Mouse (Mus musculus): ENCODE measurements around the gene Olfr1134. TPM values are rescaled to one million over a fixed set of nuclear protein-coding genes. Genes with fewer than 3 reads are reported as not detected.
"Not testable (repeated sequence)": the region's sequence is repeated elsewhere in the genome, so short reads cannot be mapped to it uniquely, and the experiment has no call there.

Olfr1134 gene
- polyA plus RNA-seq (2012): not detected in 2 replicates

GRCm38 (mm10) chr2:87658360-87658759 lies at the start of gene Olfr1134:
Olfr1134 (minus strand) TSS chr2:87658460.
- H3K27me3 ChIP-seq (ENCODE audit: control insufficient read depth): no peaks in the 10 kb centered on the region
- no peak within 1 kb of the TSS for H3K4me3 ChIP-seq (replicated peaks)
- no peak for TF ChIP-seq GATA1 (IDR thresholded peaks at IDR 0.05; ENCODE audit: low read length)
- TF ChIP-seq TAL1 (IDR thresholded peaks at IDR 0.05; ENCODE audit: low read length): no peak
- H3K36me3 ChIP-seq (ENCODE audit: control insufficient read depth): no peaks in the 10 kb centered on the region
- H3K9me3 ChIP-seq (ENCODE audit: control insufficient read depth, low read length): peaks cover 6% of the 10 kb centered on the region
- no peaks in the 10 kb centered on the region for H3K4me1 ChIP-seq (ENCODE audit: control insufficient read depth)

- Histone ChIP-seq H3K9me3 (ENCODE audit: control insufficient read depth, low read length) (no peaks in the 10 kb centered on the region), H3K27me3 (ENCODE audit: control insufficient read depth) (no peaks in the 10 kb centered on the region), H3K4me1 (ENCODE audit: control insufficient read depth) (no peaks in the 10 kb centered on the region), H3K4me3 (replicated peaks) (no peak within 1 kb of the TSS), H3K36me3 (ENCODE audit: control insufficient read depth) (no peaks in the 10 kb centered on the region)
- TF ChIP-seq TAL1 (IDR thresholded peaks at IDR 0.05; ENCODE audit: low read length) (no peak), GATA1 (IDR thresholded peaks at IDR 0.05; ENCODE audit: low read length) (no peak)
These were observed 35.6 kb upstream of the Olfr1134 start, which contains the start of gene Olfr1136 for GRCm38 (mm10) chr2:87693847-87694246. Olfr1136 (minus strand) TSS chr2:87693947.

GRCm38 (mm10) chr2:87673564-87673963 lies 15.3 kb upstream of the Olfr1134 start, which contains the start of gene Olfr1135:
Olfr1135 (minus strand) TSS chr2:87673664.
- TF ChIP-seq TAL1 (IDR thresholded peaks at IDR 0.05; ENCODE audit: low read length) (no peak), GATA1 (IDR thresholded peaks at IDR 0.05; ENCODE audit: low read length) (no peak)
- no peaks in the 10 kb centered on the region for H3K27me3 ChIP-seq (ENCODE audit: control insufficient read depth)
- H3K36me3 ChIP-seq (ENCODE audit: control insufficient read depth): no peaks in the 10 kb centered on the region
- no peaks in the 10 kb centered on the region for H3K4me1 ChIP-seq (ENCODE audit: control insufficient read depth)
- H3K4me3 ChIP-seq (replicated peaks): no peak within 1 kb of the TSS
- no peaks in the 10 kb centered on the region for H3K9me3 ChIP-seq (ENCODE audit: control insufficient read depth, low read length)

- H3K9me3 ChIP-seq (ENCODE audit: control insufficient read depth, low read length): no peaks in the 10 kb centered on the region
- no peaks in the 10 kb centered on the region for H3K27me3 ChIP-seq (ENCODE audit: control insufficient read depth)
- H3K36me3 ChIP-seq (ENCODE audit: control insufficient read depth): no peaks in the 10 kb centered on the region
- no peak within 1 kb of the TSS for H3K4me3 ChIP-seq (replicated peaks)
- H3K4me1 ChIP-seq (ENCODE audit: control insufficient read depth): no peaks in the 10 kb centered on the region
- TF ChIP-seq GATA1 (IDR thresholded peaks at IDR 0.05; ENCODE audit: low read length): no peak
- TF ChIP-seq TAL1 (IDR thresholded peaks at IDR 0.05; ENCODE audit: low read length): no peak
These were observed 11.0 kb downstream of the Olfr1134 start, which contains the start of gene Olfr1133 for GRCm38 (mm10) chr2:87647274-87647673. Olfr1133 (minus strand) TSS chr2:87647374.

- H3K9me3 ChIP-seq (ENCODE audit: control insufficient read depth, low read length): no peaks in the 10 kb centered on the region; the same call in 1 of the 2 replicates
- no peaks in the 10 kb centered on the region for H3K4me1 ChIP-seq (ENCODE audit: control insufficient read depth)
- H3K36me3 ChIP-seq (ENCODE audit: control insufficient read depth): no peaks in the 10 kb centered on the region
- TF ChIP-seq TAL1 (IDR thresholded peaks at IDR 0.05; ENCODE audit: low read length) (no peak), GATA1 (IDR thresholded peaks at IDR 0.05; ENCODE audit: low read length) (no peak)
- H3K4me3 ChIP-seq (replicated peaks): no peak overlapping the region
- H3K27me3 ChIP-seq (ENCODE audit: control insufficient read depth): no peaks in the 10 kb centered on the region
These were observed 15.8 kb downstream of the Olfr1134 start for GRCm38 (mm10) chr2:87642441-87642840.

GRCm38 (mm10) chr2:87637435-87637834 lies 20.8 kb downstream of the Olfr1134 start, which contains the start of gene Olfr1132:
Olfr1132 (minus strand) TSS chr2:87637535.
- no peaks in the 10 kb centered on the region for H3K4me1 ChIP-seq (ENCODE audit: control insufficient read depth)
- TF ChIP-seq GATA1 (IDR thresholded peaks at IDR 0.05; ENCODE audit: low read length) (no peak), TAL1 (IDR thresholded peaks at IDR 0.05; ENCODE audit: low read length) (no peak)
- no peak within 1 kb of the TSS for H3K4me3 ChIP-seq (replicated peaks)
- no peaks in the 10 kb centered on the region; the same call in 1 of the 2 replicates for H3K9me3 ChIP-seq (ENCODE audit: control insufficient read depth, low read length)
- no peaks in the 10 kb centered on the region for H3K27me3 ChIP-seq (ENCODE audit: control insufficient read depth)
- no peaks in the 10 kb centered on the region for H3K36me3 ChIP-seq (ENCODE audit: control insufficient read depth)

GRCm38 (mm10) chr2:87626804-87627203 lies 31.5 kb downstream of the Olfr1134 start, which contains the start of gene Olfr1131:
Olfr1131 (plus strand) TSS chr2:87627104.
- no peaks in the 10 kb centered on the region; the same call in 1 of the 2 replicates for H3K9me3 ChIP-seq (ENCODE audit: control insufficient read depth, low read length)
- H3K4me3 ChIP-seq (replicated peaks): no peak within 1 kb of the TSS
- TF ChIP-seq GATA1 (IDR thresholded peaks at IDR 0.05; ENCODE audit: low read length): no peak
- no peak for TF ChIP-seq TAL1 (IDR thresholded peaks at IDR 0.05; ENCODE audit: low read length)
- no peaks in the 10 kb centered on the region for H3K4me1 ChIP-seq (ENCODE audit: control insufficient read depth)
- no peaks in the 10 kb centered on the region for H3K27me3 ChIP-seq (ENCODE audit: control insufficient read depth)
- no peaks in the 10 kb centered on the region for H3K36me3 ChIP-seq (ENCODE audit: control insufficient read depth)

GRCm38 (mm10) chr2:87605912-87606311 lies 52.3 kb downstream of the Olfr1134 start, which contains the start of gene Olfr1130:
Olfr1130 (plus strand) TSS chr2:87606212.
- not testable (repeated sequence) for H3K27me3 ChIP-seq (ENCODE audit: control insufficient read depth); H3K36me3 ChIP-seq (ENCODE audit: control insufficient read depth); H3K4me3 ChIP-seq (replicated peaks); H3K9me3 ChIP-seq (ENCODE audit: control insufficient read depth, low read length); H3K4me1 ChIP-seq (ENCODE audit: control insufficient read depth)

Other genes starting within 250 kb of the Olfr1134 start
- gene Olfr1123, start 241.8 kb downstream of the Olfr1134 start, polyA plus RNA-seq (2012): not detected in 2 replicates
- gene Olfr1124, start 228.2 kb downstream of the Olfr1134 start, polyA plus RNA-seq (2012): not detected in 2 replicates
- gene Olfr1126, start 204.5 kb downstream of the Olfr1134 start, polyA plus RNA-seq (2012): not detected in 2 replicates
- gene Pramel7, start 161.4 kb downstream of the Olfr1134 start, polyA plus RNA-seq (2012): 0.03 TPM in 1 of 2 replicates, not detected in the other
- not detected in 2 replicates for gene Pramel6, start 151.9 kb downstream of the Olfr1134 start, polyA plus RNA-seq (2012)
- gene Olfr153, start 126.7 kb downstream of the Olfr1134 start, polyA plus RNA-seq (2012): not detected in 2 replicates
- gene Olfr1128, start 112.9 kb downstream of the Olfr1134 start, polyA plus RNA-seq (2012): 0.09 TPM in 1 of 2 replicates, not detected in the other
- gene Olfr1129, start 84.6 kb downstream of the Olfr1134 start, polyA plus RNA-seq (2012): not detected in 2 replicates
- gene Olfr1130, start 52.2 kb downstream of the Olfr1134 start, polyA plus RNA-seq (2012): not detected in 2 replicates
- not detected in 2 replicates for gene Olfr1131, start 31.4 kb downstream of the Olfr1134 start, polyA plus RNA-seq (2012)
- gene Olfr1132, start 20.9 kb downstream of the Olfr1134 start, polyA plus RNA-seq (2012): not detected in 2 replicates
- gene Olfr1133, start 11.1 kb downstream of the Olfr1134 start, polyA plus RNA-seq (2012): not detected in 2 replicates
- not detected in 2 replicates for gene Olfr1135, start 15.2 kb upstream of the Olfr1134 start, polyA plus RNA-seq (2012)
- gene Olfr1136, start 35.5 kb upstream of the Olfr1134 start, polyA plus RNA-seq (2012): not detected in 2 replicates
- not detected in 2 replicates for gene Olfr1137, start 54.7 kb upstream of the Olfr1134 start, polyA plus RNA-seq (2012)
- not detected in 2 replicates for gene Olfr1138, start 81.5 kb upstream of the Olfr1134 start, polyA plus RNA-seq (2012)
- gene Olfr1140, start 85.3 kb upstream of the Olfr1134 start, polyA plus RNA-seq (2012): not detected in 2 replicates
- not detected in 2 replicates for gene Olfr1141, start 95.5 kb upstream of the Olfr1134 start, polyA plus RNA-seq (2012)
- not detected in 2 replicates for gene Olfr152, start 121.0 kb upstream of the Olfr1134 start, polyA plus RNA-seq (2012)
- gene Olfr1143, start 142.1 kb upstream of the Olfr1134 start, polyA plus RNA-seq (2012): not detected in 2 replicates
- gene Olfr1145, start 151.4 kb upstream of the Olfr1134 start, polyA plus RNA-seq (2012): not detected in 2 replicates
- not detected in 2 replicates for gene Olfr1148, start 172.1 kb upstream of the Olfr1134 start, polyA plus RNA-seq (2012)
- gene Olfr1150-ps1, start 185.5 kb upstream of the Olfr1134 start, polyA plus RNA-seq (2012): not detected in 2 replicates
- 0.02 TPM in 1 of 2 replicates, not detected in the other for gene Olfr1151, start 197.4 kb upstream of the Olfr1134 start, polyA plus RNA-seq (2012)
- gene Olfr1152, start 208.0 kb upstream of the Olfr1134 start, polyA plus RNA-seq (2012): not detected in 2 replicates
- not detected in 2 replicates for gene Olfr1153, start 236.5 kb upstream of the Olfr1134 start, polyA plus RNA-seq (2012)
- 0.06 TPM in 1 of 2 replicates, not detected in the other for gene Olfr1154, start 246.7 kb upstream of the Olfr1134 start, polyA plus RNA-seq (2012)